In genomic region chr2:105671116-105671797, GRCm38 (mm10) we compare ENCODE assay signal across 13 mouse cellular contexts. TPM values are rescaled to one million over a fixed set of nuclear protein-coding genes. Genes with fewer than 3 reads are reported as not detected.
A peak's percentile ranks its signal among the peaks of the same experiment; 100 is the strongest.
DNase-seq lines count a peak whose midpoint lies in the region; ATAC-seq and TF ChIP-seq lines count a peak whose summit lies in the region.
"Had no signal": no experiment of that assay in that cellular context is flagged by ENCODE, and none has a peak within 500 bp of the region (broad histone marks: within the 10 kb centered on the region; RNA-seq: fewer than 3 reads in every experiment).

No protein-coding gene starts in this region.

- under 1% methylated on average over 9 of the region's 9 CpGs for whole genome bisulfite sequencing in hindbrain, embryonic 10.5 days
- 1% methylated on average over 9 of the region's 9 CpGs for WGBS in neural tube, embryonic 11.5 days
- 7% methylated on average over 9 of the region's 9 CpGs for WGBS in thymus, adult 2 months

- H3K36me3 ChIP-seq in hindbrain, embryonic 10.5 days = no peaks in the 10 kb centered on the region
- H3K36me3 ChIP-seq in neural tube, embryonic 11.5 days (ENCODE audit: control insufficient read depth, insufficient read depth, low read length) = no peaks in the 10 kb centered on the region
- no peaks in the 10 kb centered on the region for H3K36me3 ChIP-seq in thymus, adult 2 months (ENCODE audit: control insufficient read depth, insufficient read depth, low read length)

- no peak for TF ChIP-seq CTCF in thymus, adult 2 months (IDR thresholded peaks at IDR 0.05; ENCODE audit: borderline replicate concordance, control insufficient read depth, extremely low read depth, insufficient read depth, low read length, poor library complexity)

- H3K27me3 ChIP-seq in hindbrain, embryonic 10.5 days (ENCODE audit: insufficient read depth, poor library complexity, severe bottlenecking) = peaks cover 100% of the 10 kb centered on the region
- peaks cover 87% of the 10 kb centered on the region for H3K27me3 ChIP-seq in neural tube, embryonic 11.5 days (ENCODE audit: control insufficient read depth, insufficient read depth, low read length)
- H3K27me3 ChIP-seq in thymus, adult 2 months (ENCODE audit: control insufficient read depth, insufficient read depth, low read length) = peaks cover 54% of the 10 kb centered on the region

- DNase-seq in cerebellum, adult 11-12 months = peak; percentile 26
- DNase-seq in cerebellum, postnatal 4 days (ENCODE audit: low spot score in 2 of 2) = no peak
- DNase-seq in embryo, embryonic 9.5 days (ENCODE audit: extremely low spot score) = peak; percentile 45
- DNase-seq in hindbrain, embryonic 10.5 days (ENCODE audit: low spot score) = peak; percentile 50
- DNase-seq in neural tube, embryonic 11.5 days (ENCODE audit: low spot score) = no peak
- no peak for DNase-seq in lung, postnatal 4 days
- no peak for DNase-seq in kidney, postnatal 36 days
- no peak for DNase-seq in thymus, adult 2 months
- DNase-seq: gastrocnemius, postnatal 14 days; kidney, adult 11 months; lung, postnatal 36 days; right cerebral cortex, postnatal 25 days had no signal

- H3K4me1 ChIP-seq in hindbrain, embryonic 10.5 days (replicated peaks) = peaks cover 90% of the 10 kb centered on the region
- peaks cover 33% of the 10 kb centered on the region for H3K4me1 ChIP-seq in neural tube, embryonic 11.5 days (ENCODE audit: control insufficient read depth, insufficient read depth, low read length)
- peaks cover 12% of the 10 kb centered on the region; the same call in 1 of the 2 replicates for H3K4me1 ChIP-seq in thymus, adult 2 months (replicated peaks; ENCODE audit: control insufficient read depth, insufficient read depth, low read length)

- peak overlapping the region; percentile 96; the same call in 1 of the 2 replicates for H3K27ac ChIP-seq in hindbrain, embryonic 10.5 days
- H3K27ac ChIP-seq in neural tube, embryonic 11.5 days (ENCODE audit: low read depth, low read length) = no peak overlapping the region
- H3K27ac ChIP-seq in thymus, adult 2 months (ENCODE audit: control insufficient read depth, insufficient read depth, low read length) = no peak overlapping the region

- no peaks in the 10 kb centered on the region for H3K9me3 ChIP-seq in hindbrain, embryonic 10.5 days
- no peaks in the 10 kb centered on the region for H3K9me3 ChIP-seq in neural tube, embryonic 11.5 days (ENCODE audit: control insufficient read depth, low read length)

- peak overlapping the region; percentile 73 for H3K4me3 ChIP-seq in hindbrain, embryonic 10.5 days
- H3K4me3 ChIP-seq in neural tube, embryonic 11.5 days (ENCODE audit: low read depth, low read length) = peak overlapping the region; percentile 62
- no peak overlapping the region for H3K4me3 ChIP-seq in thymus, adult 2 months (ENCODE audit: control insufficient read depth, insufficient read depth, low read length)

- no peak for TF ChIP-seq POLR2A in thymus, adult 2 months (IDR thresholded peaks at IDR 0.05; ENCODE audit: control insufficient read depth, extremely low read depth, insufficient read depth, low read length, poor library complexity)

- peak overlapping the region; percentile 71 for H3K4me2 ChIP-seq in neural tube, embryonic 11.5 days (ENCODE audit: low read depth)

- H3K9ac ChIP-seq in neural tube, embryonic 11.5 days (ENCODE audit: low read length) = peak overlapping the region; percentile 12; the same call in 1 of the 2 replicates

- ATAC-seq in neural tube, embryonic 11.5 days (ENCODE audit: insufficient read depth, low FRiP score, low TSS enrichment) = no peak

RNA-seq across cellular contexts. Expression of gene Pax6, which starts 2.6 kb away (rescaled TPM):
- polyA plus RNA-seq in hindbrain, embryonic 10.5 days (2016; fragmentation: Nextera tagmentation; extraction: Ambion mirVana) = 24.7 and 27.0 TPM in 2 replicates
- 28.2 and 30.7 TPM in 2 replicates for polyA plus RNA-seq in neural tube, embryonic 11.5 days (2014; fragmentation: Nextera tagmentation; extraction: Ambion mirVana)
- 0.03 TPM in 1 of 2 replicates, not detected in the other for polyA plus RNA-seq in thymus, adult 2 months (2012; rRNA removed)
- polyA plus RNA-seq: liver, adult 2 months had no signal

Comparison
In these comparisons a context has a peak if more than half of its experiments do, and no peak if none do; other contexts are left out.
1. DNase-seq: peak in cerebellum, adult 11-12 months (single experiment), embryo, embryonic 9.5 days (single experiment) and hindbrain, embryonic 10.5 days (single experiment); none in cerebellum, postnatal 4 days (0 of 2), neural tube, embryonic 11.5 days (single experiment), lung, postnatal 4 days (0 of 2), kidney, postnatal 36 days (0 of 2) and thymus, adult 2 months (single experiment).
2. RNA of gene Pax6, which starts 2.6 kb away (polyA plus RNA-seq): 28.2 to 30.7 TPM in neural tube, embryonic 11.5 days and 24.7 to 27.0 TPM in hindbrain, embryonic 10.5 days; 0.03 TPM in thymus, adult 2 months; every median in the first group is over 10 times any median in the second.